Mouse (Mus musculus) kidney, embryonic 14.5 days (tissue): ENCODE measurements at regions not wholly inside any gene's neighbourhood (a gene's known extent, or its start where the extent isn't known, plus 50 kb on each side); places are given as distances from the start of the nearest gene placed in this dataset.

Experiments used
- ATAC-seq: fragments of 200-750 bp; cut with Nextera tagmentation; 2 replicates; pipeline ENCODE4 v1.8.0; 2017; ENCODE audit warnings: moderate number of reproducible peaks, mild to moderate bottlenecking, moderate TSS enrichment, moderate library complexity; ENCODE audit not compliant: low FRiP score, low TSS enrichment
- H3K27ac ChIP-seq: fragments of 300-500 bp; sonication (generic); 2 replicates; pipeline ENCODE4 v1.5.1; 2014; ENCODE audit warnings: low read depth, mild to moderate bottlenecking, low read length, moderate library complexity, mixed read lengths
- H3K27me3 ChIP-seq: fragments of 300-500 bp; sonication (generic); 2 replicates; pipeline ENCODE4 v1.6.1; 2014; ENCODE audit warnings: mild to moderate bottlenecking, low read length; ENCODE audit not compliant: control insufficient read depth, insufficient read depth
- H3K36me3 ChIP-seq: fragments of 300-500 bp; sonication (generic); 2 replicates; pipeline ENCODE4 v1.6.1; 2014; ENCODE audit warnings: low read length, mixed read lengths; ENCODE audit not compliant: control insufficient read depth, insufficient read depth
- H3K4me1 ChIP-seq: fragments of 300-500 bp; sonication (generic); 2 replicates; pipeline ENCODE4 v1.6.1; 2014; ENCODE audit warnings: low read length, mixed read lengths; ENCODE audit not compliant: control insufficient read depth, insufficient read depth
- H3K4me2 ChIP-seq: fragments of 300-500 bp; sonication (generic); replicated peaks from 2 replicates; pipeline ENCODE4 v1.6.1; 2014; ENCODE audit warnings: low read depth, mild to moderate bottlenecking, low read length
- H3K4me3 ChIP-seq: fragments of 300-500 bp; sonication (generic); 2 replicates; pipeline ENCODE4 v1.5.1; 2014; ENCODE audit warnings: mild to moderate bottlenecking, low read length
- H3K9ac ChIP-seq: fragments of 300-500 bp; sonication (generic); 2 replicates; pipeline ENCODE4 v1.6.1; 2014; ENCODE audit warnings: low read depth, mild to moderate bottlenecking, low read length, moderate library complexity
- H3K9me3 ChIP-seq: fragments of 300-500 bp; sonication (generic); 2 replicates; pipeline ENCODE4 v1.6.1; 2016; ENCODE audit warnings: low read length; ENCODE audit not compliant: control insufficient read depth
- WGBS: fragments of 180-500 bp; shearing (Covaris S2); extraction: QIAGEN DNeasy Blood & Tissue Kit; methylation state at CpG from one replicate; pipeline ENCODE4 v1.1.7; 2014; 5-methylcytosine and 5-hydroxymethylcytosine counted together

- H3K4me3 ChIP-seq: no peak overlapping the region
- no peak overlapping the region for H3K9ac ChIP-seq
- ATAC-seq: no peak
- no peaks in the 10 kb centered on the region for H3K4me1 ChIP-seq
- H3K9me3 ChIP-seq: no peaks in the 10 kb centered on the region
- no peaks in the 10 kb centered on the region for H3K27me3 ChIP-seq
- no peak overlapping the region for H3K27ac ChIP-seq
- H3K36me3 ChIP-seq: no peaks in the 10 kb centered on the region
- H3K4me2 ChIP-seq: no peak overlapping the region
Measured at GRCm38 (mm10) chr4:56552126-56552525, 187.7 kb upstream of the Gm26657 start.

DNA sequence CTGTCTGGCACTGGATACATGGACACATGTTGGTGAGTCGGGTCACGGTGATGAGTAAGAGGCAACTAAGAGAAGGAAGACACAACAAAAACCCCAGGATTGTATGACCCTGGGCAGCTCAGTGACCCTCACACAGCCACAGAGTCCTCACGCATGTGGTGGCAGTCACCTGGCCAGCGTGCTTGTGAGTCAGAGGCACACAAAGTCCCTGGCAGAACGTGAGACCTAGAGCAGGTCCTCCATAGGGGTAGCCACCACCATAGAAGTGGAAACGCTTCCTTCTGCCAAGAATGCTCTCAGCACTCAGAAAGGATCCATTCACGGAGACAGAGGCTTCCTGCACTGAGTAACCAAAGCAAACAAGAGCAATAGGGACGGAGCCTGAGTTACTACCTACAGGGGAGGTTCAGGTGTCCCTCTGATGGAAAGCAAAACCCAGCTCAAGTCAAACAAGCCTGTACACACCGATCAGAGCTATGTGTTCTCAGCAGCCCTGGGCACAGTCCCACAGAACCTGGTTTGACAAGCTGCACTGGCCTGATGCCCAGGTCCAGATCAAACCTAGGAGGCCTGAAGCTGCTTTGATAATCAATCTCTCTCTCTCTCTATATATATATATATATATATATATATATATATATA is 206.4 kb upstream of the Gm26657 start:
- 82% methylated on average over 9 of the region's 9 CpGs for WGBS
- ATAC-seq: no peak

DNA sequence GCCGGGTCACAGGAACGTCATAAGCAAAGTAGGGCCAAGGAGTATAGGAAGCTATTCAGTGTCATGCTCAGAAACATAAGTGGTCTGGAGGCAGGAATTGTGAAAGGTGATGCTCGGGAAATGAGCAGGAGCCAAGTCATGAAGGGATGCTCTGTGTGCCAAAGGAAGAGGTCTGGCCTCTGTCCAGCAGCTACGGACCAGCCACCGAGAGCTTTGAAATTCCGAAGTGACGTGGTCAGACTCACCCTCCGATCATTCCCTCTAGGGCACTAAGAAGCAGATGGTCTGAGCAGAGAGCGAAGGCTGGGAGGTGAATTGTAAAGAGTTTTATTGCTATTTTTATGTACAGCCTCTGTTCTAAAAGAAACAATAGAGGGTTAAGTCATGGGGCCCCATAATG is 206.9 kb upstream of the Gm26657 start:
- no peak for ATAC-seq
- no peak overlapping the region for H3K9ac ChIP-seq
- H3K27me3 ChIP-seq: no peaks in the 10 kb centered on the region
- H3K36me3 ChIP-seq: no peaks in the 10 kb centered on the region
- no peak overlapping the region for H3K4me3 ChIP-seq
- H3K4me2 ChIP-seq: no peak overlapping the region
- no peaks in the 10 kb centered on the region for H3K4me1 ChIP-seq
- WGBS: 61% methylated on average over 9 of the region's 9 CpGs
- no peaks in the 10 kb centered on the region for H3K9me3 ChIP-seq
- no peak overlapping the region for H3K27ac ChIP-seq

More for the DNA sequence above, 206.4 kb upstream of the Gm26657 start:
- Histone ChIP-seq H3K27me3 (no peaks in the 10 kb centered on the region), H3K4me1 (no peaks in the 10 kb centered on the region), H3K9me3 (no peaks in the 10 kb centered on the region), H3K36me3 (no peaks in the 10 kb centered on the region), H3K27ac (no peak overlapping the region), H3K4me3 (no peak overlapping the region), H3K9ac (no peak overlapping the region), H3K4me2 (no peak overlapping the region)

GRCm38 (mm10) chr4:56528571-56528970 is 211.3 kb upstream of the Gm26657 start:
- H3K9ac ChIP-seq: no peak overlapping the region
- no peak overlapping the region for H3K4me2 ChIP-seq
- no peak for ATAC-seq
- H3K4me1 ChIP-seq: no peaks in the 10 kb centered on the region
- H3K4me3 ChIP-seq: no peak overlapping the region
- no peaks in the 10 kb centered on the region for H3K27me3 ChIP-seq
- 75% methylated on average over 2 of the region's 2 CpGs for WGBS
- no peaks in the 10 kb centered on the region for H3K36me3 ChIP-seq
- H3K27ac ChIP-seq: no peak overlapping the region
- H3K9me3 ChIP-seq: no peaks in the 10 kb centered on the region

- Histone ChIP-seq H3K4me3 (no peak overlapping the region), H3K9ac (no peak overlapping the region), H3K27me3 (no peaks in the 10 kb centered on the region), H3K27ac (no peak overlapping the region), H3K36me3 (no peaks in the 10 kb centered on the region), H3K9me3 (no peaks in the 10 kb centered on the region), H3K4me1 (no peaks in the 10 kb centered on the region), H3K4me2 (no peak overlapping the region)
- WGBS: 90% methylated on average over 6 of the region's 6 CpGs
- ATAC-seq: no peak
Measured at GRCm38 (mm10) chr4:56524430-56524985, 215.4 kb upstream of the Gm26657 start.

GRCm38 (mm10) chr4:56507770-56508169 is 232.1 kb upstream of the Gm26657 start:
- Histone ChIP-seq H3K4me2 (no peak overlapping the region), H3K36me3 (no peaks in the 10 kb centered on the region), H3K9ac (no peak overlapping the region), H3K27me3 (no peaks in the 10 kb centered on the region), H3K4me3 (no peak overlapping the region), H3K27ac (no peak overlapping the region), H3K9me3 (no peaks in the 10 kb centered on the region), H3K4me1 (no peaks in the 10 kb centered on the region)
- no peak for ATAC-seq
- 96% methylated on average over 4 of the region's 4 CpGs for WGBS

GRCm38 (mm10) chr4:56506786-56507185 is 233.1 kb upstream of the Gm26657 start:
- no peaks in the 10 kb centered on the region for H3K36me3 ChIP-seq
- H3K27ac ChIP-seq: no peak overlapping the region
- no peaks in the 10 kb centered on the region for H3K27me3 ChIP-seq
- H3K9me3 ChIP-seq: no peaks in the 10 kb centered on the region
- no peaks in the 10 kb centered on the region for H3K4me1 ChIP-seq
- H3K9ac ChIP-seq: no peak overlapping the region
- no peak for ATAC-seq
- H3K4me3 ChIP-seq: no peak overlapping the region
- WGBS: 90% methylated on average over 1 of the region's 1 CpGs
- no peak overlapping the region for H3K4me2 ChIP-seq

DNA sequence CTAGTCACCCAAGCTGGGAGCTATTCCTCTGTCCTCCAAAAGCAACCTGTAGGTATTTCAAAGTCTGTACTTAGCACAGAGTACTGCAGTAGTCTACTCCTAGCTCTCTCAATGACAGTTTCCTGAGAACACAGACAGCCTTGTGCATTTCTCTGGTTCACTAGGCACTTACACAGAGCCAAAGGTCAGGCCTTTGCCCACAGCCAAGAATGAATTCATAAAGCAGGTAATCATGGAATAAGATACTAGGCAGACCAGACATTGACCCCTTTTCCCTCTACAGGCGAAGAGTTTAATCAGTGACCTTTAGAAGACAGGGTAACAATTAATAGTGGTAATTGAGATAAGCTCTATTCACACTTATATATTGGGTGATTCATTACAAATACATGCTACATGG is 233.8 kb upstream of the Gm26657 start:
- Histone ChIP-seq H3K27ac (no peak overlapping the region), H3K27me3 (no peaks in the 10 kb centered on the region), H3K9ac (no peak overlapping the region), H3K4me1 (no peaks in the 10 kb centered on the region), H3K4me3 (no peak overlapping the region), H3K4me2 (no peak overlapping the region), H3K9me3 (no peaks in the 10 kb centered on the region), H3K36me3 (no peaks in the 10 kb centered on the region)
- 61% methylated on average over 1 of the region's 1 CpGs for WGBS
- no peak for ATAC-seq

- Histone ChIP-seq H3K27me3 (no peaks in the 10 kb centered on the region), H3K27ac (no peak overlapping the region), H3K9ac (no peak overlapping the region), H3K4me1 (no peaks in the 10 kb centered on the region), H3K9me3 (no peaks in the 10 kb centered on the region), H3K4me2 (no peak overlapping the region), H3K4me3 (no peak overlapping the region), H3K36me3 (no peaks in the 10 kb centered on the region)
- WGBS: 43% methylated on average over 16 of the region's 16 CpGs
- peak; percentile 75 for ATAC-seq
Measured at GRCm38 (mm10) chr4:56492537-56493221, 247.2 kb upstream of the Gm26657 start.
